Mouse (Mus musculus): ENCODE measurements around the gene Tbrg4. TPM values are rescaled to one million over a fixed set of nuclear protein-coding genes. Genes with fewer than 3 reads are reported as not detected.

The Tbrg4 gene
- polyA plus RNA-seq (2017; shearing (Covaris generic)), result 15.3 TPM

DNA sequence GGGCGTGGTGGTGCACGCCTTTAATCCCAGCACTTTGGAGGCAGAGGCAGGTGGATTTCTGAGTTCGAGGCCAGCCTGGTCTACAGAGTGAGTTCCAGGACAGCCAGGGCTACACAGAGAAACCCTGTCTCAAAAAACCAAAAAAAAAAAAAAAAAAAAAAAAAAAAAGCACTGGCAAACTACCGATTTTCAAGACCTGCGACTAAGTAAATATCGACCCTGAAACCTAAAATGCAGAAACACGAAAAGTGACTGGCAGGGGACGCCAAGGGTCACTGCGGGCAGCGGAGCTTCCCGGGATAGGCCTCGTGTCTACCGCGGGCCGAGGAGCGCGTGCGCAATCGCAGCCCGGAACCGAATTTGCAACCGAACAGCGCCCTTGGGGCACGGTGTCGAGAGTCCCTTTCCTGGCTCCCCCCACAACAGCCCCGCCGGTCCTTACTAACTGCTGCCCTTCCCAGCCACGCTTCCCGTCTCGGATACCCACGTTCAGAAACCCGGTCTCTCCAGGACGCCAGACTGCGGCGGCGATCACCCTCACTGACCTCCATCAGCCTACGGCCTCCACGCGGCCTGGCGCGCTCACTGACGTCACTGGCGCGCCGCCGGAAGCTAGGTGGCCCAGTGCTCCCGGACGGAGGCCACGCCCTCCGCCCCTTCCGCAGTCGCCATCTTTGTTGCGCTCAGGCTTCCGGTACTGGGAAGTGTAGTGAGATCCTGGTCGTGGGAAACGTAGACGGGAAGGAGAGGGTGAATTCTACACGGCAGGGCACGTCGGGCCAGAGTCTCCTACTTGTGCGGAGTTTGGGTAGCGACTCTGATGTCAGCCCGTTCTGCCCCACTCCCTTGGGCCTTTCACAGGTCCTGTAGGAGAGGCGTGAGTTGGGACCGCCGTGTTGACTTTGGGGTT lies at the start of gene Tbrg4:
Gene Tbrg4, minus strand, starts transcription at position 590 of the 910 bp plus-strand sequence.

DNA sequence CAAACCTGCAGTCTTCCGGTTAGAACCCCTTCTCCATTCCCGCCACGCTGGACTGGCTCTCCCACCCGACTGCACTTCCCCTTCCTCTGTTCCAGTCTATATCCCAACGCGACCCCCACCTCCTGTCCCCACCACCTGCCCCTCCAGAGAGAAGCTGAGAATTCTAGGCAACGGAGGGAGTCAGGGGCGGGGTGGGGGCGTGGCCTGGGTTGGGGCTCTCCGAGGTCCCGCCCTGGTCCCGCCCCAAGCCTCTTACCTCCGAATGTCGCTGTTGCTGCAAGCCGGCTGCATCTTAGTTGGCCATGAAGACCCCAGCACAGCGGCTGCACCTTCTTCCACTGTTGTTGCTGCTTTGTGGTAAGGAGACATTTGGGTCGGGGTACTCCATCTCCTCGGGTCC lies 32.4 kb upstream of the Tbrg4 start, which contains the start of gene Ramp3:
Gene Ramp3, plus strand, starts transcription at position 251 of the 400 bp plus-strand sequence.

DNA sequence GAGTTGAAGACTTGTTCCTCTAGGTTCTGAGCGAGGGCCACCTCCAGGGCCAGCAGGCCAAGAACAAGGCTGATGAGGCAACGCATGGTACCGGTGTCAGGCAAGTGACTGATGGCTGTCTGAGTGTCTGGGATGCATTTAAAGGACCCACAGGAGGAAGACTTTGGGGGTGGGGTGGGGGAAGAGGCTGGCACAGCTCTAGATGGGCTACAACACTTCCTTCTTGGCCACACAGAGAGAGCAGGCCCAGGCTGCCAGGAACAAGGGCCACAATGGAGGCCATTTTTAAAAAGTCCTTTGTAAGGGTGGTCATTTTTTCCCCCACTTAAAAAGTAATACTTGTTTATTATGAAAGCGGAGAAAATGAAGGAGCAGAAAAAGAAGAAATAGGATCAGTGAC lies 12.7 kb upstream of the Tbrg4 start, which contains the start of gene Wap:
Gene Wap, minus strand, starts transcription at position 101 of the 400 bp plus-strand sequence.

DNA sequence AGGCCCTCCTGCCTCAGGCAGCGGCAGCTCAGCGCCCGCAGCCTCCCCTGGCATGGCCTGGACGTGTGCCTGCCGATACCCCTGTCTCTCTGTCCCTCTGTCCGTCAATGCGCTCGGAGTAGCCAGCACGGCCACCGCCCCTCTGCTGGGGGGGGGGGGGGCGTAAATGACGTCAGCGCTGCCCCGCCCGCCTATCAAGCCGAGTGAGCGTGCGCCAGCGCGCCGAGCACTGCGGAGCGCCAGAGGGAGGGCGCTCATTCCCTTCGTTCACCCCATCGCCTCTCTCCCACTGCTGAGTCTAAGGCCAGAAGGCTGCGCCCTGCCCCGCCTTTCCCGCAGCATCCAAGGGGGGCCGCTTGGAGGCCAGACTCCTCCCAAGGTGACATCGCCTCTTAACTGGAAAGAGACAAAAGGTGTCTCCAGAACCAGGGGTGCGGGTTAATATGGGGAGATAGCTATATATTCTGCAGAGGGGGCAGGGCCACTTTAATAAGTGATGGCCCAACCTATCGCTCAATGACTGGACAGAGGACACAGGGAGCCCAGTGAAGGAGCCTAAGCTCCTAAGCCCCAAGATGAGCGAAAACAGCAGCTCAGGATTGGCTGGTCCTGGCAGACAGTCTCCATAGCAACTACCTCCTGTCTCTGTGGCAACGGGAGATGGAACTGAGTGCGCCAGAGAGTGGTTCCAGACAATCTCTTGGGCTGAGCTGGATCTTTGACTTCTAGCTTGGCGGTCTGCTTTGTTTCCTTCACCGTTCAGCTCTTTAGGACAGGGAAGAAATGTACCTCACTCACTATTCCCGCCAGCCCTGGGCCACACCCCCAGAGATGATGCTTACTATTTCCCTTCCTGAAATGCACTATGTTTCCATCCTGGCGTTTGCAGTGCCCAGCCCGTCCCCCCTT lies 20.1 kb downstream of the Tbrg4 start, which contains the start of gene Nacad:
Gene Nacad, minus strand, starts transcription at position 563 of the 909 bp plus-strand sequence.

Other genes starting within 250 kb of the Tbrg4 start
- gene Zmiz2, start 237.0 kb downstream of the Tbrg4 start, polyA plus RNA-seq (2017; shearing (Covaris generic)), result 25.8 TPM
- gene Ppia, start 210.6 kb downstream of the Tbrg4 start, polyA plus RNA-seq (2017; shearing (Covaris generic)), result 4,542 TPM
- 152 TPM for gene H2afv, start 181.6 kb downstream of the Tbrg4 start, polyA plus RNA-seq (2017; shearing (Covaris generic))
- gene Purb, start 150.2 kb downstream of the Tbrg4 start, polyA plus RNA-seq (2017; shearing (Covaris generic)), result 7.0 TPM
- gene Myo1g, start 105.1 kb downstream of the Tbrg4 start, polyA plus RNA-seq (2017; shearing (Covaris generic)), result 219 TPM
- 344 TPM for gene Ccm2, start 79.2 kb downstream of the Tbrg4 start, polyA plus RNA-seq (2017; shearing (Covaris generic))
- gene Nacad, start 20.0 kb downstream of the Tbrg4 start, polyA plus RNA-seq (2017; shearing (Covaris generic)), result 1.2 TPM
- gene Wap, start 12.6 kb upstream of the Tbrg4 start, polyA plus RNA-seq (2017; shearing (Covaris generic)), result not detected
- gene Ramp3, start 32.5 kb upstream of the Tbrg4 start, polyA plus RNA-seq (2017; shearing (Covaris generic)), result 5.8 TPM
- gene Gm11983, start 211.6 kb upstream of the Tbrg4 start, polyA plus RNA-seq (2017; shearing (Covaris generic)), result not detected